In genomic region chr10:85220918-85221770, GRCm38 (mm10) we compare ENCODE assay signal across 8 mouse cellular contexts. TPM values are rescaled to one million over a fixed set of nuclear protein-coding genes. Genes with fewer than 3 reads are reported as not detected.
A peak's percentile ranks its signal among the peaks of the same experiment; 100 is the strongest.
DNase-seq lines count a peak whose midpoint lies in the region; ATAC-seq lines count a peak whose summit lies in the region.

No protein-coding gene starts in this region.

- peak; percentile 71; the same call in 1 of the 2 replicates for ATAC-seq in hindbrain, embryonic 13.5 days (ENCODE audit: low FRiP score)

- no peaks in the 10 kb centered on the region for H3K36me3 ChIP-seq in hindbrain, embryonic 13.5 days

- H3K4me3 ChIP-seq in hindbrain, embryonic 13.5 days = no peak overlapping the region

- DNase-seq in NIH3T3 (ENCODE audit: low read depth) = peak; percentile 88
- DNase-seq in cerebellum, adult 8-10 months = peak; percentile 98
- peak; percentile 55 to 82 for DNase-seq in frontal cortex, postnatal 10 days (ENCODE audit: low spot score in 2 of 2)
- DNase-seq in layer of hippocampus, postnatal 36 days = peak; percentile 83 to 85
- peak; percentile 35 to 81 for DNase-seq in lung, postnatal 4 days
- peak; percentile 91 for DNase-seq in right cerebral cortex, adult 18-20 months
- peak; percentile 57 for DNase-seq in urinary bladder, adult 2 months (ENCODE audit: low spot score)

- H3K4me2 ChIP-seq in hindbrain, embryonic 13.5 days = peak overlapping the region; percentile 34

- 36% methylated on average over 22 of the region's 22 CpGs for WGBS in hindbrain, embryonic 13.5 days

- H3K27me3 ChIP-seq in hindbrain, embryonic 13.5 days = peaks cover 9% of the 10 kb centered on the region; the same call in 1 of the 2 replicates

- H3K9ac ChIP-seq in hindbrain, embryonic 13.5 days = peak overlapping the region; percentile 49; the same call in 1 of the 2 replicates

- no peaks in the 10 kb centered on the region for H3K9me3 ChIP-seq in hindbrain, embryonic 13.5 days

- H3K4me1 ChIP-seq in hindbrain, embryonic 13.5 days (replicated peaks) = 0 out of 2 replicates have a peak, but pooled peaks cover 6% of the 10 kb centered on the region

- H3K27ac ChIP-seq in hindbrain, embryonic 13.5 days = 0 out of 2 replicates have a peak overlapping the region, but pooled peaks have one; percentile 2

RNA-seq across cellular contexts. Expression of gene Cry1, which starts 36.3 kb away (rescaled TPM):
- 32.0 and 33.8 TPM in 2 replicates for polyA plus RNA-seq in hindbrain, embryonic 13.5 days (2015; fragmentation: Nextera tagmentation; extraction: Ambion mirVana)
- 10 to 100 TPM; 13.4 TPM for total RNA-seq in layer of hippocampus, postnatal 36 days (2021)
- 11.5 and 15.5 TPM in 2 replicates for polyA plus RNA-seq in urinary bladder, adult 2 months (2012; rRNA removed)
